Mouse (Mus musculus) stomach, postnatal 0 days (tissue): ENCODE results near the gene Cphx1. TPM values are rescaled to one million over a fixed set of nuclear protein-coding genes. Genes with fewer than 3 reads are reported as not detected.
"Not testable (repeated sequence)": the region's sequence is repeated elsewhere in the genome, so short reads cannot be mapped to it uniquely, and the experiment has no call there.

ENCODE experiments used
- ATAC-seq: fragments of 200-750 bp; cut with Nextera tagmentation; 2 replicates; pipeline ENCODE4 v1.8.0; 2017; ENCODE audit not compliant: low FRiP score, low TSS enrichment
- DNase-seq: peaks from one replicate; pipeline ENCODE4 v3.0.0-alpha.2; 2016; ENCODE audit warnings: low spot score
- H3K27ac ChIP-seq: fragments of 300-500 bp; sonication (generic); replicated peaks from 2 replicates; pipeline ENCODE4 v1.5.1; 2014; ENCODE audit warnings: mild to moderate bottlenecking, control low read depth
- H3K27me3 ChIP-seq: fragments of 300-500 bp; sonication (generic); 2 replicates; pipeline ENCODE4 v1.6.1; 2014; ENCODE audit warnings: low read length; ENCODE audit not compliant: control insufficient read depth, insufficient read depth
- H3K36me3 ChIP-seq: fragments of 300-500 bp; sonication (generic); 2 replicates; pipeline ENCODE4 v1.6.1; 2014; ENCODE audit warnings: low read length, mixed read lengths; ENCODE audit not compliant: control insufficient read depth, insufficient read depth
- H3K4me1 ChIP-seq: fragments of 300-500 bp; sonication (generic); replicated peaks from 2 replicates; pipeline ENCODE4 v1.6.1; 2014; ENCODE audit warnings: antibody characterized with exemption; ENCODE audit not compliant: control insufficient read depth, insufficient read depth
- H3K4me2 ChIP-seq: fragments of 300-500 bp; sonication (generic); replicated peaks from 2 replicates; pipeline ENCODE4 v1.6.1; 2014; ENCODE audit warnings: low read depth, mild to moderate bottlenecking, control low read depth, moderate library complexity
- H3K4me3 ChIP-seq: fragments of 300-500 bp; sonication (generic); 2 replicates; pipeline ENCODE4 v1.5.1; 2014; ENCODE audit warnings: low read depth, low read length, control low read depth
- H3K9ac ChIP-seq: fragments of 300-500 bp; sonication (generic); 2 replicates; pipeline ENCODE4 v1.6.1; 2014; ENCODE audit warnings: mild to moderate bottlenecking, low read length, control low read depth, mixed read lengths
- H3K9me3 ChIP-seq: fragments of 300-500 bp; sonication (generic); 2 replicates; pipeline ENCODE4 v1.6.1; 2016; ENCODE audit warnings: low read length; ENCODE audit not compliant: control insufficient read depth
- WGBS: fragments of 180-500 bp; shearing (Covaris S2); extraction: QIAGEN DNeasy Blood & Tissue Kit; methylation state at CpG from one replicate; pipeline ENCODE4 v1.1.7; 2014; 5-methylcytosine and 5-hydroxymethylcytosine counted together
- polyA plus RNA-seq: library from polyadenylated mRNA; unstranded; fragments of >200 nt; fragmentation: Nextera tagmentation; extraction: Ambion mirVana; gene quantifications from 2 replicates; pipeline ENCODE4 v1.2.1, GENCODE M21; 2015

Gene Cphx1
- 0.05 and 0.10 TPM in 2 replicates for polyA plus RNA-seq

GRCm38 (mm10) chr14:25938004-25938403 lies at the start of gene Cphx1:
Gene Cphx1 (plus strand): TSS chr14:25938304.
- H3K9me3 ChIP-seq, ATAC-seq, H3K4me3 ChIP-seq: not testable (repeated sequence)

GRCm38 (mm10) chr14:25894566-25894965 lies 43.5 kb upstream of the Cphx1 start:
- ATAC-seq: peak; percentile 84
- H3K27me3 ChIP-seq, H3K4me3 ChIP-seq, H3K9me3 ChIP-seq, H3K27ac ChIP-seq, H3K36me3 ChIP-seq, H3K4me2 ChIP-seq, DNase-seq, H3K4me1 ChIP-seq, H3K9ac ChIP-seq: not testable (repeated sequence)
- WGBS: no CpG with 5 or more reads among the region's 3 CpGs

More at GRCm38 (mm10) chr14:25938004-25938403, at the start of gene Cphx1:
- WGBS: no CpG with 5 or more reads among the region's 8 CpGs
- not testable (repeated sequence) for H3K4me1 ChIP-seq, H3K36me3 ChIP-seq, H3K4me2 ChIP-seq, H3K9ac ChIP-seq, H3K27me3 ChIP-seq, DNase-seq, H3K27ac ChIP-seq

- no CpG with 5 or more reads among the region's 7 CpGs for WGBS
- H3K4me3 ChIP-seq, H3K27ac ChIP-seq, H3K36me3 ChIP-seq, H3K9ac ChIP-seq, H3K9me3 ChIP-seq, H3K27me3 ChIP-seq, H3K4me1 ChIP-seq, DNase-seq, H3K4me2 ChIP-seq: not testable (repeated sequence)
- ATAC-seq: peak; percentile 48
Measured at GRCm38 (mm10) chr14:25895686-25896085, 42.4 kb upstream of the Cphx1 start.

GRCm38 (mm10) chr14:25903000-25903399 lies 35.1 kb upstream of the Cphx1 start, which contains the start of gene Plac9a:
Gene Plac9a (minus strand): TSS chr14:25903100.
- WGBS: no CpG with 5 or more reads among the region's 10 CpGs
- H3K27me3 ChIP-seq, H3K4me1 ChIP-seq, H3K36me3 ChIP-seq, DNase-seq, H3K9me3 ChIP-seq, H3K9ac ChIP-seq, ATAC-seq, H3K27ac ChIP-seq, H3K4me3 ChIP-seq, H3K4me2 ChIP-seq: not testable (repeated sequence)

- H3K36me3 ChIP-seq, H3K9ac ChIP-seq, ATAC-seq, H3K27me3 ChIP-seq, H3K4me2 ChIP-seq, H3K27ac ChIP-seq, H3K9me3 ChIP-seq, H3K4me3 ChIP-seq, H3K4me1 ChIP-seq, DNase-seq: not testable (repeated sequence)
- WGBS: no CpG with 5 or more reads among the region's 5 CpGs
Measured at GRCm38 (mm10) chr14:25905243-25905642, 32.9 kb upstream of the Cphx1 start.

- H3K9ac ChIP-seq: not testable (repeated sequence)
- no CpG with 5 or more reads among the region's 9 CpGs for WGBS
Measured at GRCm38 (mm10) chr14:25907272-25907671, 30.8 kb upstream of the Cphx1 start.

GRCm38 (mm10) chr14:25908976-25909375 lies 29.1 kb upstream of the Cphx1 start:
- H3K27me3 ChIP-seq, ATAC-seq, H3K36me3 ChIP-seq, H3K4me3 ChIP-seq, H3K9me3 ChIP-seq, H3K4me2 ChIP-seq, DNase-seq, H3K4me1 ChIP-seq, H3K27ac ChIP-seq, H3K9ac ChIP-seq: not testable (repeated sequence)
- no CpG with 5 or more reads among the region's 8 CpGs for WGBS

More at GRCm38 (mm10) chr14:25907272-25907671, 30.8 kb upstream of the Cphx1 start:
- H3K27ac ChIP-seq, H3K4me1 ChIP-seq, H3K27me3 ChIP-seq, H3K9me3 ChIP-seq, H3K4me2 ChIP-seq, H3K4me3 ChIP-seq, DNase-seq, ATAC-seq, H3K36me3 ChIP-seq: not testable (repeated sequence)

- DNase-seq, H3K4me1 ChIP-seq, H3K9ac ChIP-seq, H3K36me3 ChIP-seq, H3K4me2 ChIP-seq, H3K27me3 ChIP-seq, H3K27ac ChIP-seq, H3K4me3 ChIP-seq, H3K9me3 ChIP-seq: not testable (repeated sequence)
- ATAC-seq: peak; percentile 64; the same call in 1 of the 2 replicates
- WGBS: no CpG with 5 or more reads among the region's 5 CpGs
Measured at GRCm38 (mm10) chr14:25918427-25919170, 19.5 kb upstream of the Cphx1 start.

- H3K27ac ChIP-seq, H3K4me1 ChIP-seq, H3K4me2 ChIP-seq, H3K27me3 ChIP-seq, H3K4me3 ChIP-seq, DNase-seq, H3K36me3 ChIP-seq, H3K9me3 ChIP-seq, H3K9ac ChIP-seq: not testable (repeated sequence)
- WGBS: no CpG with 5 or more reads among the region's 44 CpGs
- peak; percentile 91 for ATAC-seq
Measured at GRCm38 (mm10) chr14:25926814-25927561, 11.1 kb upstream of the Cphx1 start.
